Mouse (Mus musculus): Measurements from ENCODE around the gene Fam222b. TPM values are rescaled to one million over a fixed set of nuclear protein-coding genes. Genes with fewer than 3 reads are reported as not detected.

The Fam222b gene
- polyA plus RNA-seq, 1 experiment from 2014 or later: 5.9 TPM

DNA sequence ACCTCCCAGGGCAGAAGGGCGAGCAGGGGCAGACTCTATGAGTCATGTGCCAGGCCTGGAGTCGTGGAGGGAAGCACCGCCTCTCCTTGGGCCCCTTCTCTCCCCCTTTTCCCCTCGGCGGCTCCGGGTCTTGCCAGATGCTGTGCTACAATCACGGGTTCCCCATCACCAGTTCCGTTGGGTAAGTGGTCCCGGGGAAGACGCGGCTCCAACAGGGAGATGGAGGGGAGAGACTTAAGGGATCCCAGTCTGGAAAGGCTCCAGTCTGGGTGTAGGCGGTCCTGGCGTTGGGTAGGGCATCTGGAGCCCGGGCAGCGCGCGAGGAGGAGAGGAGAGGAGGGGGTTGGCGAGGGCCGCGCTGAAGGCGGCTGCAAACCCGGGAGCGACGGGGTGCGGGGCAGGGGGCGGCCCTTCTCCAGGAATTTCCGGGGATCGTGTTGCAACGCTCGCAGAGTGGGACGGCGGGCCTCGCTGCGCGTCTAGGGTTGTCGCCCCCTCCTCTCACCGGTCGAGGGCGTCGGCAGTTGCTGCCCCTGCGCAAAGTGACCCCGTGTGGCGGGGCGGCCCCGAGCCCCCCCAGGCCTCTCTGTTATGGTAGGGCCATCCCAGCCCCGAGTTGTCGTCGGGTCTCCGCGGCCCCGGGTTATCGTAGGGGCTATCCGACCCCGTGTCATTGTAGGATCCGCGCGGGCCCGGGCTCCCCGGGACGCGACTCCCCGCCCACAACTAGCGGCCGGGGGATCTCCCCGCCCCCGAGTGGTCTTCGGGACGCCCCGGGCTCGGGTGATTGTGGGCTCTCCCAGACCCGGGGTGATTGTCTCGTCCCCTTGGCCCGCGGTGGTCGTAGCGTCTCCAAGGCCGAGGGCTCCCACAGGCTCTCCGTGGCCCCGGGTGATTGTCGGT, 94.1 kb downstream of the Fam222b start, which contains the start of gene Rab34:
Gene Rab34, plus strand, starts transcription at position 100 of the 903 bp plus-strand sequence.
- Histone ChIP-seq H3K4me3 (ENCODE audit: low read depth, low read length) (peak within 1 kb of the TSS; percentile 62), H3K4me2 (ENCODE audit: low read depth, low read length) (peak within 1 kb of the TSS; percentile 84), H3K27me3 (ENCODE audit: insufficient read depth, low read length) (peaks cover 42% of the 10 kb centered on the region), H3K9ac (replicated peaks) (peak within 1 kb of the TSS; percentile 72), H3K27ac (ENCODE audit: low read depth) (peak within 1 kb of the TSS; percentile 79), H3K4me1 (ENCODE audit: insufficient read depth) (peaks cover 14% of the 10 kb centered on the region), H3K36me3 (replicated peaks; ENCODE audit: insufficient read depth, low read length) (peaks cover 3% of the 10 kb centered on the region; the same call in 1 of the 2 replicates), H3K9me3 (ENCODE audit: low read length) (no peaks in the 10 kb centered on the region)
- DNase-seq: peak; percentile 63
- WGBS (ENCODE audit: insufficient replicate concordance): 1% methylated on average over 61 of the region's 80 CpGs
- no peak for TF ChIP-seq CTCF (IDR thresholded peaks at IDR 0.05; ENCODE audit: low read depth)
- TF ChIP-seq EP300 (IDR thresholded peaks at IDR 0.05; ENCODE audit: low read depth): no peak
- peak; percentile 48 for ATAC-seq

DNA sequence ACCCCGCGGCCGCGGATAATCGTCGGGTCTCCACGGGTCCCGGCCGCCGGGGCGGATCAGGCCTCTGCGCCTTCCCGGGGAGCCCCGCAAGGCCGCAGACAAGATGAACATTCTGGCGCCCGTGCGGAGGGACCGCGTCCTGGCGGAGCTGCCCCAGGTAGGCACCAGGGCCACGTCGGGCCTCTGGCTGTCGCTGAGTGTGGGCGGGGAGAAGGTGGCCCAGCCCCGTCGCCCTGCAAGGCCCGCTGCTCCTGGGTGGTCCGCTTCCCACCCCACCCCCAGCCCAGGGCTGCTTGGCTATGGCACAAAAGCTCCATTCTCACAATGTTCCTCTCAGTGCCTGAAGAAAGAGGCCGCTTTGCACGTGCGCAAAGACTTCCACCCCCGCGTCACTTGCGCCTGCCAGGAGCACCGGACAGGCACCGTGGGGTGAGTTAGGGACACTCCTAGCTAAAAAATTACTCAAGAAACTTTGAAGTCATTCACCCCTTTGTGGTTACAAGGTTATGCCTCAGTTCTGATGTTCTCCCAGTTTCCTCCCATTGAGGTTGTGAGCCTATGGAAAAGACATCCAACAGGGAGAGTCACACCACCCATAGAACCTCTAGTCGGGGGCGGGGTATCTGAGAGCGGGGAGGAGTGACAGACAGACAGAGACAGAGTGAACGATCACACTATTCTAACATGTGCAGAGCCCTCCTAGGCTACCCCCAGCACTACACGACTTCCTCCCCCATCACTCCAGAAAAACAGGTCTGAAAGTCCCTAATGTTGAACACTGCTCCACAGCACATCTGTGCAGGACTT, 95.0 kb downstream of the Fam222b start:
- Histone ChIP-seq H3K4me1 (ENCODE audit: insufficient read depth) (peaks cover 13% of the 10 kb centered on the region), H3K4me3 (ENCODE audit: low read depth, low read length) (peak overlapping the region; percentile 62), H3K36me3 (replicated peaks; ENCODE audit: insufficient read depth, low read length) (peaks cover 3% of the 10 kb centered on the region; the same call in 1 of the 2 replicates), H3K27me3 (ENCODE audit: insufficient read depth, low read length) (peaks cover 42% of the 10 kb centered on the region), H3K9me3 (ENCODE audit: low read length) (no peaks in the 10 kb centered on the region), H3K27ac (ENCODE audit: low read depth) (peak overlapping the region; percentile 79), H3K9ac (replicated peaks) (peak overlapping the region; percentile 72), H3K4me2 (ENCODE audit: low read depth, low read length) (peak overlapping the region; percentile 84)
- peak; percentile 66 for ATAC-seq
- WGBS (ENCODE audit: insufficient replicate concordance): 2% methylated on average over 33 of the region's 42 CpGs
- peak; percentile 56 for DNase-seq
- no peak for TF ChIP-seq CTCF (IDR thresholded peaks at IDR 0.05; ENCODE audit: low read depth)
- TF ChIP-seq EP300 (IDR thresholded peaks at IDR 0.05; ENCODE audit: low read depth): no peak

- DNase-seq: no peak
- H3K27me3 ChIP-seq (ENCODE audit: insufficient read depth, low read length): peaks cover 42% of the 10 kb centered on the region
- TF ChIP-seq EP300 (IDR thresholded peaks at IDR 0.05; ENCODE audit: low read depth) (no peak), CTCF (IDR thresholded peaks at IDR 0.05; ENCODE audit: low read depth) (no peak)
- H3K4me2 ChIP-seq (ENCODE audit: low read depth, low read length): peak overlapping the region; percentile 84
- H3K4me1 ChIP-seq (ENCODE audit: insufficient read depth): peaks cover 19% of the 10 kb centered on the region
- no peak overlapping the region for H3K27ac ChIP-seq (ENCODE audit: low read depth)
- peaks cover 3% of the 10 kb centered on the region; the same call in 1 of the 2 replicates for H3K36me3 ChIP-seq (replicated peaks; ENCODE audit: insufficient read depth, low read length)
- 64% methylated on average over 6 of the region's 6 CpGs for WGBS (ENCODE audit: insufficient replicate concordance)
- peak overlapping the region; percentile 62; the same call in 1 of the 2 replicates for H3K4me3 ChIP-seq (ENCODE audit: low read depth, low read length)
- no peak overlapping the region for H3K9ac ChIP-seq (replicated peaks)
- no peaks in the 10 kb centered on the region for H3K9me3 ChIP-seq (ENCODE audit: low read length)
- ATAC-seq: no peak
Measured at GRCm38 (mm10) chr11:78190041-78190440, 95.6 kb downstream of the Fam222b start.

- Histone ChIP-seq H3K27me3 (ENCODE audit: insufficient read depth, low read length) (peaks cover 34% of the 10 kb centered on the region), H3K4me2 (ENCODE audit: low read depth, low read length) (peak within 1 kb of the TSS; percentile 94), H3K4me3 (ENCODE audit: low read depth, low read length) (0 out of 2 replicates have a peak within 1 kb of the TSS, but pooled peaks have one; percentile 64), H3K9me3 (ENCODE audit: low read length) (no peaks in the 10 kb centered on the region), H3K27ac (ENCODE audit: low read depth) (no peak within 1 kb of the TSS), H3K36me3 (replicated peaks; ENCODE audit: insufficient read depth, low read length) (peaks cover 3% of the 10 kb centered on the region; the same call in 1 of the 2 replicates), H3K4me1 (ENCODE audit: insufficient read depth) (peaks cover 21% of the 10 kb centered on the region), H3K9ac (replicated peaks) (no peak within 1 kb of the TSS)
- WGBS (ENCODE audit: insufficient replicate concordance): 92% methylated on average over 1 of the region's 1 CpGs
- ATAC-seq (no peak), DNase-seq (no peak)
- TF ChIP-seq EP300 (IDR thresholded peaks at IDR 0.05; ENCODE audit: low read depth) (no peak), CTCF (IDR thresholded peaks at IDR 0.05; ENCODE audit: low read depth) (no peak)
Measured at GRCm38 (mm10) chr11:78193113-78193512, 98.7 kb downstream of the Fam222b start, which contains the start of gene Proca1. Proca1 (plus strand) TSS chr11:78193392.

GRCm38 (mm10) chr11:78194411-78195100, 100.1 kb downstream of the Fam222b start:
- Histone ChIP-seq H3K4me1 (ENCODE audit: insufficient read depth) (peaks cover 13% of the 10 kb centered on the region), H3K27me3 (ENCODE audit: insufficient read depth, low read length) (peaks cover 19% of the 10 kb centered on the region), H3K9me3 (ENCODE audit: low read length) (no peaks in the 10 kb centered on the region), H3K4me2 (ENCODE audit: low read depth, low read length) (peak overlapping the region; percentile 94), H3K36me3 (replicated peaks; ENCODE audit: insufficient read depth, low read length) (peaks cover 3% of the 10 kb centered on the region; the same call in 1 of the 2 replicates), H3K27ac (ENCODE audit: low read depth) (no peak overlapping the region), H3K4me3 (ENCODE audit: low read depth, low read length) (peak overlapping the region; percentile 64), H3K9ac (replicated peaks) (peak overlapping the region; percentile 59)
- WGBS (ENCODE audit: insufficient replicate concordance): 3% methylated on average over 29 of the region's 30 CpGs
- ATAC-seq: peak; percentile 83
- peak; percentile 89 for DNase-seq
- TF ChIP-seq CTCF (IDR thresholded peaks at IDR 0.05; ENCODE audit: low read depth) (no peak), EP300 (IDR thresholded peaks at IDR 0.05; ENCODE audit: low read depth) (no peak)

All from liver, postnatal 0 days (tissue).